Mouse (Mus musculus): ENCODE results near the gene 4921539E11Rik.

- no peak for TF ChIP-seq CTCF (conservative IDR thresholded peaks at IDR 0.05; ENCODE audit: insufficient read depth, insufficient read length, low read depth, low read length)
- TF ChIP-seq POLR2A (IDR thresholded peaks at IDR 0.05; ENCODE audit: low read depth, low read length): peak; percentile 30
Observed at GRCm38 (mm10) chr4:103214498-103214924, 76.2 kb downstream of the 4921539E11Rik start.

Measured in kidney, adult 2 months (tissue).